Mouse (Mus musculus) neural tube, embryonic 12.5 days (tissue): Measurements from ENCODE around the gene Gm5965. TPM values are rescaled to one million over a fixed set of nuclear protein-coding genes. Genes with fewer than 3 reads are reported as not detected.
"Not testable (repeated sequence)": the region's sequence is repeated elsewhere in the genome, so short reads cannot be mapped to it uniquely, and the experiment has no call there.

ENCODE experiments used
- ATAC-seq: fragments of 200-750 bp; cut with Nextera tagmentation; 2 replicates; pipeline ENCODE4 v1.8.0; 2017; ENCODE audit warnings: low read depth, mild to moderate bottlenecking, moderate TSS enrichment, moderate library complexity; ENCODE audit not compliant: low FRiP score
- H3K27ac ChIP-seq: fragments of 300-500 bp; sonication (generic); 2 replicates; pipeline ENCODE4 v1.5.1; 2016
- H3K27me3 ChIP-seq: fragments of 300-500 bp; sonication (generic); replicated peaks from 2 replicates; pipeline ENCODE4 v1.6.1; 2016; ENCODE audit warnings: mild to moderate bottlenecking
- H3K36me3 ChIP-seq: fragments of 300-500 bp; sonication (generic); 2 replicates; pipeline ENCODE4 v1.6.1; 2016; ENCODE audit warnings: mild to moderate bottlenecking
- H3K4me1 ChIP-seq: fragments of 300-500 bp; sonication (generic); 2 replicates; pipeline ENCODE4 v1.6.1; 2016
- H3K4me2 ChIP-seq: fragments of 300-500 bp; sonication (generic); replicated peaks from 2 replicates; pipeline ENCODE4 v1.6.1; 2016; ENCODE audit warnings: mild to moderate bottlenecking
- H3K4me3 ChIP-seq: fragments of 300-500 bp; sonication (generic); 2 replicates; pipeline ENCODE4 v1.5.1; 2016
- H3K9ac ChIP-seq: fragments of 300-500 bp; sonication (generic); 2 replicates; pipeline ENCODE4 v1.6.1; 2016; ENCODE audit warnings: mild to moderate bottlenecking
- H3K9me3 ChIP-seq: fragments of 300-500 bp; sonication (generic); 2 replicates; pipeline ENCODE4 v1.6.1; 2016; ENCODE audit warnings: mild to moderate bottlenecking
- whole genome bisulfite sequencing: fragments of 180-500 bp; shearing (Covaris S2); methylation state at CpG from one replicate; pipeline ENCODE4 v1.1.7; 2016; 5-methylcytosine and 5-hydroxymethylcytosine counted together
- polyA plus RNA-seq: library from polyadenylated mRNA; unstranded; fragments of >200 nt; fragmentation: Nextera tagmentation; extraction: Ambion mirVana; gene quantifications from 2 replicates; pipeline ENCODE4 v1.2.1, GENCODE M21; 2016

Gm5965 gene
- not detected in 2 replicates for polyA plus RNA-seq

DNA sequence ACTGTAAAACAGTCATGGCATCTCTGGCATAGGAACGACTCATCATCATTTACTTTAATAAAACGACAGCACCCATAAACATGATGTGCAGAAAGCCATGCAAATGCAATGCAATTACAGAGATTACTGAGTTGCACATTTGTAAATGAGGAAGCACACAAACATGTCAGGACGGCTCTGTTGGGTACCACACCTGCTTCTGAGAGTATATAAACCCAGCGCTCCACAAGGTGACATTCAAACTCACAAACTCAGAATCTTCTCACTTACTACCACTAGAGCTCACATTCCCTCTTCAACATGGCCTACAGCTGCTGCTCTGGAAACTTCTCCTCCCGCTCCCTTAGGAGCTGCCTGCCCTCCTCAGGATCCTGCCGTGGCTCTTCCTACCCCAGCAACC is at the start of gene Gm5965:
Gene Gm5965, plus strand, starts transcription at position 301 of the 400 bp plus-strand sequence.
- ATAC-seq, result no peak
- 88% methylated on average over 6 of the region's 6 CpGs for WGBS
- H3K36me3 ChIP-seq, result no peaks in the 10 kb centered on the region
- H3K9ac ChIP-seq, result no peak within 1 kb of the TSS
- no peaks in the 10 kb centered on the region for H3K4me1 ChIP-seq
- no peaks in the 10 kb centered on the region for H3K9me3 ChIP-seq
- H3K4me3 ChIP-seq, result no peak within 1 kb of the TSS
- no peak within 1 kb of the TSS for H3K4me2 ChIP-seq
- no peaks in the 10 kb centered on the region for H3K27me3 ChIP-seq
- no peak within 1 kb of the TSS for H3K27ac ChIP-seq

- no peak for ATAC-seq
- no peaks in the 10 kb centered on the region for H3K9me3 ChIP-seq
- H3K4me2 ChIP-seq, result no peak within 1 kb of the TSS
- no peak within 1 kb of the TSS for H3K4me3 ChIP-seq
- WGBS, result 86% methylated on average over 4 of the region's 4 CpGs
- no peak within 1 kb of the TSS for H3K9ac ChIP-seq
- no peak within 1 kb of the TSS for H3K27ac ChIP-seq
- no peaks in the 10 kb centered on the region for H3K36me3 ChIP-seq
- H3K27me3 ChIP-seq, result no peaks in the 10 kb centered on the region
- no peaks in the 10 kb centered on the region for H3K4me1 ChIP-seq
Observed at GRCm38 (mm10) chr16:88728812-88729275, 48.9 kb upstream of the Gm5965 start, which contains the start of gene Krtap13-1. Krtap13-1 (plus strand) TSS chr16:88728862.

DNA sequence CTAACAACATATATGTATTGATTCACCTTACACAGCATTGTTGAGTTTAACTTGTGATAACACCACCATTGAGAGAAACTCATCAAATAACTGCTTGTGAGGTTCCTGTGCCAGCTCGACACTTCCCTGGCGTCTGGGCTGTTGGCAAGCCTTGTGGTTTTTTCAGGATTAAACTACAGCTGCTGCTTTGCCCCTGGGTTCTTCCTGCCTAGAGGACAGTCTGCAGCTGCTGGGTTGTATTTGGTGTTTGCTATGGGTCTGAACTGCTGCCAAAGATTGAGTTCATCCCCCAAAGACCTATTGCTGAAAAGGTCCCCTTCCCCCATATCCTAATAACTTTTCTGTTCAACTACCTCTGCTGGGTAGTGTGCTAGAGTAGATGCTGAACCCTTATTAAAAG is 42.3 kb upstream of the Gm5965 start:
- 73% methylated on average over 2 of the region's 2 CpGs for WGBS
- no peak for ATAC-seq
- H3K4me2 ChIP-seq, result no peak overlapping the region
- H3K4me1 ChIP-seq, result no peaks in the 10 kb centered on the region
- no peak overlapping the region for H3K27ac ChIP-seq
- H3K9ac ChIP-seq, result no peak overlapping the region
- H3K4me3 ChIP-seq, result no peak overlapping the region
- no peaks in the 10 kb centered on the region for H3K27me3 ChIP-seq
- no peaks in the 10 kb centered on the region for H3K36me3 ChIP-seq
- H3K9me3 ChIP-seq, result no peaks in the 10 kb centered on the region

DNA sequence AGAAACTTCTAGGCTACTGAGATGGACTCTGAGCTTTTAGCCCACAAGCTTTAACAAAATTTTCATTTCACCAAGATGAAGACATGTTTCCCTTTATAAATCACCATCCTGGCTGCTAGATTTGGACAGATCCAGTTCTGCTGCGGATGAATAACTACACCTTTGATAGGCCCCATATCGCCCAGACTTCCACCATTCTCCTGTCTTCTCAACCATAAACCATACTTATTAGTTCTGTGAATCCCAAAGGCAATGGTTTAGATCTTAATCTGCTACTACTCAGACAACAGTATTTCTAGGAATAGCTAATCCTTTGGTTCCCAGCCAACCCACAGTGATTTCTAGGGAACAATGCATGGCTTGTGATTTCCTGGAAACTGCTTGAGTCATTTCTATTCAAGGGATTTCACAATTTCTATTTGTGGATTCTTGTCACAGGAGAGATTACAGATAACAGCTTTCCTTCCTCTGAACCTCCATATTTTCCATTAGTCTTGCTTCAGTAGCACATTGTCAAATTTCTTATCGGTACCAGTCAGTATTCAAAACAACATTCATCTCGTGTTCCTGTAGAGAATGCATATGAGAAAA is 32.9 kb upstream of the Gm5965 start:
- no peaks in the 10 kb centered on the region for H3K27me3 ChIP-seq
- H3K4me1 ChIP-seq, result no peaks in the 10 kb centered on the region
- no peak overlapping the region for H3K4me2 ChIP-seq
- no peak overlapping the region for H3K27ac ChIP-seq
- no peaks in the 10 kb centered on the region for H3K36me3 ChIP-seq
- H3K9ac ChIP-seq, result no peak overlapping the region
- H3K4me3 ChIP-seq, result no peak overlapping the region
- 82% methylated on average over 4 of the region's 4 CpGs for WGBS
- no peaks in the 10 kb centered on the region for H3K9me3 ChIP-seq
- ATAC-seq, result no peak

- Histone ChIP-seq H3K36me3 (no peaks in the 10 kb centered on the region), H3K4me2 (no peak overlapping the region), H3K27ac (no peak overlapping the region), H3K27me3 (no peaks in the 10 kb centered on the region), H3K9ac (no peak overlapping the region), H3K4me3 (no peak overlapping the region), H3K4me1 (no peaks in the 10 kb centered on the region), H3K9me3 (no peaks in the 10 kb centered on the region)
- WGBS, result 70% methylated on average over 4 of the region's 4 CpGs
- ATAC-seq, result no peak
Observed at GRCm38 (mm10) chr16:88747943-88748342, 29.8 kb upstream of the Gm5965 start.

GRCm38 (mm10) chr16:88751535-88751934 is 26.2 kb upstream of the Gm5965 start, which contains the start of gene Krtap13:
Krtap13 (minus strand) TSS chr16:88751635.
- not testable (repeated sequence) for H3K4me3 ChIP-seq, H3K9ac ChIP-seq, H3K27me3 ChIP-seq, H3K27ac ChIP-seq, H3K4me2 ChIP-seq, H3K36me3 ChIP-seq, ATAC-seq, H3K9me3 ChIP-seq, H3K4me1 ChIP-seq
- 85% methylated on average over 3 of the region's 3 CpGs for WGBS

- not testable (repeated sequence) for H3K9me3 ChIP-seq, H3K4me3 ChIP-seq, H3K27ac ChIP-seq, H3K36me3 ChIP-seq, H3K27me3 ChIP-seq, ATAC-seq, H3K4me1 ChIP-seq, H3K4me2 ChIP-seq, H3K9ac ChIP-seq
- 90% methylated on average over 3 of the region's 3 CpGs for WGBS
Observed at GRCm38 (mm10) chr16:88758547-88758946, 19.1 kb upstream of the Gm5965 start, which contains the start of gene 2310034C09Rik. 2310034C09Rik (plus strand) TSS chr16:88758847.

DNA sequence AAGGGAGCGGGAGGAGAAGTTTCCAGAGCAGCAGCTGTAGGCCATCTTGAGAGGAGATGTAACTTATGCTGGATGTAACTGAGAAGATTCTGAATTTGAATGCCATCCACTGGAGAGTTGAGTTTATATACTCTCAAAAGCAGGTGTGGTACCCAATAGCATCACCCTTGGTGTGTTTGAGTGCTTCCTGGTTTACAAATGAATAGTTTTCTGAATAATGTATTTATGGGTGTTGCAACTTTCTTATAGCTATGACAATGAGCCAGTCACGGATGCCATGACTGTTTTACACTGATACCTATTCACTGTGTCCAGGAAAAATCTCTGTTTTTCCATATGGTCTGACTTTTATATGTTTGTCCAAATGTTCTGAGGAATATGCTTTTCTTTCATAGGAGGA is 3.6 kb upstream of the Gm5965 start, which contains the start of gene 2310057N15Rik:
Gene 2310057N15Rik, minus strand, starts transcription at position 101 of the 400 bp plus-strand sequence.
- Histone ChIP-seq H3K36me3 (no peaks in the 10 kb centered on the region), H3K27me3 (no peaks in the 10 kb centered on the region), H3K4me3 (no peak within 1 kb of the TSS), H3K4me1 (no peaks in the 10 kb centered on the region), H3K9ac (no peak within 1 kb of the TSS), H3K27ac (no peak within 1 kb of the TSS), H3K4me2 (no peak within 1 kb of the TSS), H3K9me3 (no peaks in the 10 kb centered on the region)
- ATAC-seq, result no peak
- 79% methylated on average over 2 of the region's 2 CpGs for WGBS

DNA sequence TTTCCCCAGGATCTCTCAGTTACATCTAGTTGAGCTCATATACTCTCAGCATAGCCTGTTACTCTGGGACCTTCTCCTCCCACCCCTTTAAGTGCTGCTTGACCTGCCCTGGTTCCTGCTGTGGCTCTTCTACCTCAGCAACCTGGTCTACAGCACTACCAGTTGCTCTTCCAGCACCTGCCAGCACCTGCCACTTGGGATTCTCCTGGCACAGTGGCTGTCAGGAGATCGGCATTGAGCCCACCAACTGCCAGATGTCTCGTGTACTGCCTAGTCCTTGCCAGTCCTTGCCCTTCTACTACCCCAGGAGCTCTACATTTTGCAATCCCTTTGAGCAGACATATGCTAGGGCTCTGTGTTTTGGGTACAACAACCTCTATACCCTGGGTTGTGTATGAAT is 9.1 kb downstream of the Gm5965 start:
- Histone ChIP-seq H3K9me3 (no peaks in the 10 kb centered on the region), H3K4me3 (no peak overlapping the region), H3K27me3 (no peaks in the 10 kb centered on the region), H3K4me2 (no peak overlapping the region), H3K9ac (no peak overlapping the region), H3K36me3 (no peaks in the 10 kb centered on the region), H3K4me1 (no peaks in the 10 kb centered on the region), H3K27ac (no peak overlapping the region)
- no peak for ATAC-seq
- 84% methylated on average over 2 of the region's 2 CpGs for WGBS

DNA sequence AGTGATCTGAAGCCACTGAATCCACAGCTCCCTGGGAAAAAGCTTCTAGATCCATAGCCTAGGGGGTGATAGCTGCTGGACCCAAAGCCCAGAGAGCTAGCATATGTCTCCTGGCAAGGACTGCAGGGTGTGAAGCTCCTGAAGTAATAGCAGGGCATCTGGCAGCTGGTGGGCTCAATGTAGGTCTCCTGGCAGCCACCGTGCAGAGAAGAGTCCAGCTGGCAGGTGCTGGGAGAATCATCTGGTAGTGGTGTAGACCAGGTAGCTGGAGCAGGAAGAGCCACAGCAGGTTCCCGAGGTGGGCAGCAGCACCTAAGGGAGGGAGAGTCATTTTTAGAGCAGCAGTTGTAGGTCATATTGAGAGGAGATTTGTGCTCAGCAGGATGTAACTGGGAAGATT is 34.1 kb downstream of the Gm5965 start, which contains the start of gene Gm20741:
Gene Gm20741, minus strand, starts transcription at position 394 of the 400 bp plus-strand sequence.
- Histone ChIP-seq H3K9me3 (no peaks in the 10 kb centered on the region), H3K36me3 (no peaks in the 10 kb centered on the region), H3K4me1 (no peaks in the 10 kb centered on the region), H3K9ac (no peak within 1 kb of the TSS), H3K4me3 (no peak within 1 kb of the TSS), H3K4me2 (no peak within 1 kb of the TSS), H3K27me3 (no peaks in the 10 kb centered on the region), H3K27ac (no peak within 1 kb of the TSS)
- no peak for ATAC-seq
- WGBS, result 68% methylated on average over 2 of the region's 2 CpGs

DNA sequence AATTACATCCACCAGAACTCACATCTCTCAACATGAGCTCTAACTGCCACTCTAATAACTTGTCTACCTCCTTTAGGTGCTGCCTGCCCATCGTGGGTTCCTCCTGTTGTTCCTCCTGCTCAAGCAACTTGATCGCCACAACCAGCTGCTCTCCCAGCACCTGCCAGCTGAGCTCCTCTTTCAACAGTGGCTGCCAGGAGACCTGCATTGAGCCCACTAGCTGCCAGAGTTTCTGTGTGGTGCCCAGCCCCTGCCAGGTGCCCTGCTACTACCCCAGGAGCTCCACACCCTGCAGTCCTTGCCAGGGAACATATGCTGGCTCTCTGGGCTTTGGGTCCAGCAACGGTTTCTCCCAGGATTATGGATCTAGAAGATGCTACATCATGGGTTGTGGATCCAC is 42.4 kb downstream of the Gm5965 start, which contains the start of gene Krtap15:
Gene Krtap15, plus strand, starts transcription at position 150 of the 400 bp plus-strand sequence.
- Histone ChIP-seq H3K27me3 (no peaks in the 10 kb centered on the region), H3K4me2 (no peak within 1 kb of the TSS), H3K9me3 (no peaks in the 10 kb centered on the region), H3K9ac (no peak within 1 kb of the TSS), H3K4me1 (no peaks in the 10 kb centered on the region), H3K27ac (no peak within 1 kb of the TSS), H3K4me3 (no peak within 1 kb of the TSS), H3K36me3 (no peaks in the 10 kb centered on the region)
- WGBS, result 85% methylated on average over 3 of the region's 3 CpGs
- no peak for ATAC-seq

GRCm38 (mm10) chr16:88823736-88824135 is 46.0 kb downstream of the Gm5965 start:
- no peaks in the 10 kb centered on the region for H3K36me3 ChIP-seq
- H3K4me2 ChIP-seq, result no peak overlapping the region
- H3K9me3 ChIP-seq, result no peaks in the 10 kb centered on the region
- no peak overlapping the region for H3K9ac ChIP-seq
- no peaks in the 10 kb centered on the region for H3K4me1 ChIP-seq
- H3K4me3 ChIP-seq, result no peak overlapping the region
- no peaks in the 10 kb centered on the region for H3K27me3 ChIP-seq
- H3K27ac ChIP-seq, result no peak overlapping the region
- WGBS, result 79% methylated on average over 3 of the region's 3 CpGs
- no peak for ATAC-seq
